Mouse (Mus musculus) CD8-positive naive resting alpha-beta T cell, adult 2 months (primary cell): ENCODE measurements around the gene Ccdc191.

Source experiments
- DNase-seq, 2 experiments: peaks; one replicate each; pipeline ENCODE4 v3.0.0; 2022; ENCODE audit warnings: low read depth in 2 of 2, low spot score in 2 of 2

The Ccdc191 gene

DNA sequence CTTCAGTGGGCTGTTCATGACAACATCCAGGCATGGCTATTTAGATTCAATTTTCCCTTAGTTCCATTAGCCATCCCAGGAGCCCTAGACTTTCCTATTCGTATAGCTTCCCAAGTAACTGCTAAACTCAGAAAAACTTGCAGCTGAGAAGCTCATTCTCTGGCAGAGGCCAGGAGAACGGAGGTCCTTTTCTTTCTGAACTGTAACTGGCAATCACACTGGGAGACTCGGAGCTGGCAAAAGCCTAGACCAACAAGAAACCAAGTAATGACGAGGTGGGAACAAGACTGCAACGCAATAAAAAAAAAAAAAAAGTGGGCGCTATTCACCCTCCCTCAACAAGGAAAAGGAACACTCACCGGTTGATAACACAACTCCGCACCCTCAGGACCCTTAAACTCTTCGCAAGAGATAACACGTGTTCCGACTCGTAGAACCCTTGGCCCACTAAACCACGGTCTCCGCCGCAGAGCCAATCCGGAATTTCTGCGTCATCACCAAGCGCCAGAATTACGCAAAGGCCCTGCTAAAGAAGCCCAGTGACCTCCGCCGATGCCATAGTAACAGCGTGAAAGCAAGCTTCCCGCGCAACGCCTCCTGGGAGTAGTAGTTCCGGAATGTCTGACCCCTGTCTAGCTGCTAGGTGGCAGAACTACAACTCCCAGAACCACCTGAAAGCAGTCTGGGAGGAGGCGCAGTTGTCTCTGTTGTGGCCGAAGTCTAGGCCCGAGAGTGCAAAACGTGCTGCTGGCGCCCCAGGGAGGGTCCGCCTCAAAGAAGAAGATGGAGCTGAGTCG lies at the start of gene Ccdc191:
TSS of gene Ccdc191 (plus strand) at position 593 of the 797 bp plus-strand sequence.
- peak; percentile 97 to 99 for DNase-seq

DNA sequence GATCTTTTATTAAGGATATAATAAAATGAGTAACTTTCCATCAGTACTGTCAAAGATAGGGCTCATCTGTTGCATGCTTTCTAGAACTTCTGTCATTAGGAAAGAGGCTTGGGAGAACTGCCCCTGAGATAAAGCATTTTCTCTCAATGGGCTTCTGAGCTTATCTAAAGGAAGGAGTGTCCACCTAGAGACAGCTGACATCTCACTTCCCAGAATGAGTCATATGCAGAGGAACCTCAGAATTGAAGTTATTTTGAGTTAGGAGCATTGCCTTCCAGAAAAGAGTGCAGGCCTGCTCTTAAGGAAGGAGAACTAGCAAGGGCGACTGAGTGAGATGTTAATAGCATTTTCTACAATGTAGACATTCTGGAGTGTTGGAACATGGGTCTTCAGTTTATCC lies 48.4 kb upstream of the Ccdc191 start:
- DNase-seq = no peak

DNA sequence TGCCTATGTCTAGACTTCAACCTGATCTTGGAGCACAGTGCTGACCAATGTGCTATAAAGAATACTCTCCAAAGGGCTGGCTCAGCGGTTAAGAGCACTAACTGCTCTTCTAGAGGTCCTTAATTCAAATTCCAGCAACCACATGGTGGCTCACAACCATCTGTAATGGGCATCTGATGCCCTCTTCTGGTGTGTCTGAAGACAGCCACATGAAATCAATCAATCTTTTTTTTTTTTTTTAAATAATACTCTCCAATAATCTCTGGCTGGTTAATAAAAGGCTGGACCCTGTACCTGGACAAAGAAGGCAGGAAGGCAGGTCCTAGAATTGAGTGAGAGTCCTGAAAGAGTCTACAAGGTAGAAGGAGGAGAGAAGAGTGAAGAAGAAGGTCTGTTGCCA lies 39.8 kb upstream of the Ccdc191 start:
- no peak for DNase-seq

DNA sequence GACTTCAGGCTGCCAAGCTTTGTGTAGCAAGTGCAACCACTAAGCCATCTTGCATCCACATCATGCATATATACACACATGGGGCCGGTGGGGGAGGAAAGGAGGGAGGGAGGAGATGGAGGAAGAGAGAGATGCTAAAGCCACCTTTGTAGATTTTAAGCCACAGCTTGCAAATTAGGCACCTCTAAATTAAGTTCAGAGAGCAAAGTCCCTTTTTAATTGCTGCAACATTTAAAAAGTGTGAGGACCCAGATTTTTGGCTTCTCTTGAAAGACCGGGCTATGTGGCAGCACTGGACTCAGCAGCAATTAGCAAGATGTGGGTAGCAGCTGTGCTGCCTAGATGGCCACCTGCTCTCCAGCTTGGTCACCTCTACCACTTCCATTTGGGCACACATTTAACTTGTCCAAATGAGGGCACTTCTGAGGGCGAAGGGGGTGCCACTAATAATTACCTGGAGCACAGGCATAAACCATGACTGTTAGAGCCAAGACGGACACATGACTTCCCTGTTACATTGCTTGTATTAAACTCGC lies 30.6 kb upstream of the Ccdc191 start:
- DNase-seq = no peak

DNA sequence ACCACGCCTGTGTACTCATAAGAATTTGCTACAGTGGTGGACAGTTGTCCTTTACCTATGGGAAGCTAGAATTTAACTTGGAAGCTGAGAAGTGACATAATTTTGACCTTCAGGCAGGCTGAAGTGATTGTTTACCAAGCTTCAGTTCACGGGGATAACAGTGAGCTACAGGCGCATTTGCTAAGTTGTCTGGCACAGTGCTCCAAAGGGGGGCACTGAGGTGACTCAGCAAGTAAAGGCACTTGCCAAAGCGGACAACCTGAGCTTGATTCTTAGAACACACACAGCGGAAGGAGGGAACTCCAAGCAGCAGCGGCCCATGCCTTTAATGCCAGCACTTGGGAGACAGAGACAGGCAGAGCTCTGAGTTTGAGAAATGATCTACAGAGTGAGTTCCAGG lies 29.0 kb upstream of the Ccdc191 start:
- no peak for DNase-seq

DNA sequence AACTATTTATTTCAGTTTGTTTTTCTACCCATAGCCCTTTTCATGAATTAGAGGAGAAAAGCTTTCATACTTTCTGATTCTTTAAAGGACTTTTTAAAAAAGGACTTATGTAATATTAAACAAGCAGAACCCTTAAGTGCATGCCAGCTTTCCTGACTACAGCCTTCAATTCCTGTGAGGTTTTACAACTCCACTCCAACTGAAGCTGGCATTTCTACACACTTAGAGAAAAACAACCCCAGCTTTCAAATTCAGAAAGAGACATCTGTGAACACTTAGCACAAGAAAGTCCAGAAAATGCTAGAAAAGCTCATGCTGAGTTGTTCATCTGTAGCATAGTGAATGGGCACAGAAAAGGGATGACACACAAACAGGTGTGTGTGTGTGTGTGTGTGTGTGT lies 19.8 kb upstream of the Ccdc191 start:
- DNase-seq = no peak

DNA sequence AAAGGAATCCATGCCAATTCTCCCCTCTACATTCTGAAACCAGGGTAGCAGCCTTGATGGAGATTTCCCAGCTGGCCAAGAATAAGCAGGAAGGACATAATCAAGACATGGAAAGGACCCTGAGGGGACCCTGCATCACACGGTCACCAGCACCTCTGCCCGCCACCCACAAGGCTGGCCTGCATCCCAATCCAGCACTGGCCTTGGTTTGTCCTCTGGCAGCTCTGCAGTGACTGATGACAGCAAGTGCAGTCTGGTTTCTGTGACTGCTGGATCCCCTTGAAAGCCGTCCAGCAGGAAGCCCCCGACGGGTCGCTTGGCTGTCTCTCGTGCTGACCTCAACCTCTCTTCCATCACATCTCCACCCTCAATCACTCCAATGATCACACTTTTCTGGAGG lies 18.2 kb upstream of the Ccdc191 start:
- no peak for DNase-seq

DNA sequence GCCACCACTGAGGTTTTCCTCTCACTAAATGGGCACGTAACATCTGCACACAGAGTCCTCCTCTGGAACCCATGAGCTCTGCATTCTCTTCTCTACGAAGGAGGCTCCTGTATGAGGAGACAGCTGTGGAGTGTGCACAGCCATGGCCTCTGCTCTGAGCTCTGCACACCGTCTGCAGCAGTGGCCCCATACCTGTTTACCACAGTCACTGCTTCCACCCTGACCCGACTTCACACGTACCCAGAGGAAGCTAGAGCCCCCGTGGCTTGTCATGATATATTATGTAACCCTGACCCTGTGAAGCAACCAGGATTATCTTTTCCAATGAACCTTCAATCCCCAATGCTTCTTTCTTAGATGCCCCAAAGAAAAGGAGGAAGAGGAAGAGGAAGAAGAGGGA lies 9.8 kb upstream of the Ccdc191 start:
- no peak for DNase-seq

DNA sequence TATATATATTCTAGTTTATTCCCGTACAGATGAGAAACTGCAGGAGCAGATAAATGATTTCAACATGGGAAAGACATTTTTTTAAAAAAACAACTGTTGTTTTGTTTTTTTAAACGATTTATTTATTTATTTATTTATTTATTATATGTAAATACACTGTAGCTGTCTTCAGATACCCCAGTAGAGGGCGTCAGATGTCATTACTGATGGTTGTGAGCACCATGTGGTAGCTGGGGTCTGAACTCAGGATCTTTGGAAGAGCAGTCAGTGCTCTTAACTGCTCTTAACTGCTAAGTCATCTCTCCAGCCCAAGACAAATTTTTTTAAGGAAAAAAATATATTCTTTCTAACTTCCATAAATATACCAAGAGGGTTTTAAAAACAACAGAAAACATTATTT lies 8.0 kb upstream of the Ccdc191 start:
- no peak for DNase-seq

DNA sequence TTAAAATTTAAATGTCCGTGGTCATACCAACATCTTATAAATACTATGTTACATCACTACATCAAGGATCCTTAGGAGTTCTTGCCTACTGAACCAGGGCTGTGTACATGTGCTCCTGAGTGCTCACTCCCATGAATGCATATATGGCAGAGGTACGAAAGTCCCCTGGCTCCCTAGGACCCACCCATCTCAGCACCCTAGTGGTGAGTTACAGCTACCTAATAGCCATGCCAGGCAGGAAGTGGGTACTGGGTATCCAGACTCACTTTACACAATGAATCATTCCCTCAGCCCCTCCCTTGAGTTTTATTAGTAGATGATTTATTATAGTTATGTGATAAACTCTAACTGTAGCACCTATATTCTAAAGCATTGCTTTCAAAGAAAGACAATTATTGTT lies 7.3 kb upstream of the Ccdc191 start:
- DNase-seq = no peak

DNA sequence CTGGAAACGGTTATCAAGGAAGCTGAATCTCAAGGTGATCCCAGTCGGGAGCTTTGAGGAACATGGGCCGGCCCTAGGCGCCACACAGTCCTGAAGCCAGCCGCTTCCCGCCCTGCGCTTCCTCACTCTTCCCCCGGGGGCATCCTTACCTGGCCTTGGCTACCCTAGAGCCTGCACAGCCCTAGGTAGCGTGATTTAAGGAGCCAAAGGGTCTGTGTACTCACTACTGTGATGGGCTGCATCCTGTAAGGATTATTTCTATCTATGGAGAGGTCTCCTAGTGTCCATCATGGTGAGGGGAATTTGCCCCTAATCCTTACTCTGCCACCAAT lies 371 bp downstream of the Ccdc191 start:
- DNase-seq = no peak

DNA sequence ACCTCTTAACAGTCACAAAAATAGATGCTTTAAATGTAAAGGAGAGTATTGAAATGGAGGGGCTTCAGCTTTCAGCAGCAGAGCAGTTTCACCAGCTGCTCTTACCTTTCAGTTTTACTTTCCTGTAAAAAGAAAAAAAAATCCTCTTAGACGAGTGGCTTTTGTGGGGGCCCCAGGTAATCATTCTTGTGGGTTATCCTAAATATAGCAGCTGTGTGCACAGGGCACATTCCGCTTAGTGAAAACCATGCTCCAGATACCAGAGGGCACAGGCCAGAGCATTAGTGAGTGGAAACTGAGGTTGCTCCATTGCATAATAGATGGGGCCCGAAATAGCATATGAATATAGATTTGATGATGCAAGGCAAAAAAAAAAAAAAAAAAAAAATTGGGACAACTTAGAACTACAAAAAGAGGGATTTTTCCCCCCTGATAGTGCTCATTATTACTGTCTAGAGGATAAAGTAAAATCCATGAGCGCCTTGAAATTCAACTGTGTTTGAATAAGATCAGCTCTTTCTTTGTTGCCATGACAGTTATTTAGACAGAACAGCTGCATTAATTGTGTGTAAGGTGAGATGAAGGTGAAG lies 1.2 kb downstream of the Ccdc191 start:
- DNase-seq = no peak

DNA sequence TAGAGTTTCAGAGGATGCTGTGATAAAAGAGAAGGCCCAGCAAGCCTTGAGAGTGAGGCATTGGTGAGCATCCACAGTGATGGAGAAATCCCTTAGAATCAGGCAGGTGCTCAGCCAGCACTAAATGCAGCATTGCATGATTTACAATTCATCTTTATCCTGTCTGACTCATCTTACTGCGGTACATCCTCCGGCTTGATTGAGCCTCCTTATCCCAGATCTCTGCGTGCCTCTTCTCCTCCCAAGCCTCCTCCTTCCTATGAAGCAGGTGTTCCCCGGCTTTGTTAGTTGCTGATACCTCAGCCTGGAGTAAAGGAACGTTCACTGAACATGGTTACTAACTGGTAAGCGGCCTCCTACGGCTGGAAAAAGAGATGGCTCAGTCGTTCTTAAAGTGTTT lies 4.9 kb downstream of the Ccdc191 start:
- no peak for DNase-seq

DNA sequence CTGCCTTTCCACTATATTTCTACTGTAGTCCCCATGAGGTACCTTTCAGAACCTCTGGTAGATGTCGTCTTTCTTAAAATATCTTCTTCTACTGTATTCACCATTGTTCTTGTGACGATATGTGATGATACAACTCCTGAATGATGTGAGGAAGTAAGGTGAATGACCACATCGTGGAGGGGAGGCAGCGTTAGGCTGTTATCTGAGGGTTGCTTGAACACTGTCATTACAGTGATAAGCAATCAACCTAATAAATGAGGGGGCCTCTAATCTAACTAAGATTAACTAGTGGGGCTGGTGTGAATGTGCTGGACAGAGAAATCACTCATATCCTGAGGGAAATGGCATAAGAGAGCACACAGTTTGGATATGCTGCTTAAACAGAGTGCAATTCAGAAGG lies 10.5 kb downstream of the Ccdc191 start:
- no peak for DNase-seq

DNA sequence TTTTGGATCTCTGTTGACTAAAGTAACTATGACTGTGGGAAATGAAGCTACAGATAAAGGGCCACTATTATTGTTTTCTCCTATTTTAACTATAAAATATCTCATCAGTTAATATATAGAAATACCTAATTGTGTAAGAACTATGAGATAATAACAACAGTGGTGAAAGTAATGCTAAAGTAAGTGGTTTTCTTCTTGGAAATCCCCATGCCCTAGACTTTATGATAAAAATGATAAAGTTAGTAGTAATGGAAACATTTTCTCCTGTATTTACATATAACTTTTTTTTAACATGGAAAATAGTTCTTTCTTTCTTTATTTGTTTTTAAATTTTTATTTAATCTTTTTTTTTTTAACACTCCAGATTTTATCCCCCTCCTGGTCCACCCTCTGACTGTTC lies 11.0 kb downstream of the Ccdc191 start:
- DNase-seq = no peak

DNA sequence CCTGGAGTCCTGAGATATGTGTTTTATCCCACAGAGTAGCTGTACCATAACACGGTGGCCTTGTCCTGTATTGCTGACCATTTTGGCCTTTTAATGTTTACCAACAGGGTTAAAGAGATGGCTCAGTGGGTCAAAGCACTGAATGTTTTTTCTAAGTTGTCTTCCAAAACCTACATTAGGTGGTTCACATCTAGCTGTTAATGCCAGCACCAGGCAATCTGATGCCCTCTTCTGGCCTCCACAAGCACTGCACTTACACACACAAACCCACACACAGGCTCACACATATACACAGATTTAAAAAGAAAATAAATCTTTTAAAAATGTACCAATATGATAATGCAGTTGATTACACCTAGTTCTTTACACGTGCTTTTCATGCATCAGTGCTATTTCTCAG lies 19.3 kb downstream of the Ccdc191 start:
- no peak for DNase-seq

DNA sequence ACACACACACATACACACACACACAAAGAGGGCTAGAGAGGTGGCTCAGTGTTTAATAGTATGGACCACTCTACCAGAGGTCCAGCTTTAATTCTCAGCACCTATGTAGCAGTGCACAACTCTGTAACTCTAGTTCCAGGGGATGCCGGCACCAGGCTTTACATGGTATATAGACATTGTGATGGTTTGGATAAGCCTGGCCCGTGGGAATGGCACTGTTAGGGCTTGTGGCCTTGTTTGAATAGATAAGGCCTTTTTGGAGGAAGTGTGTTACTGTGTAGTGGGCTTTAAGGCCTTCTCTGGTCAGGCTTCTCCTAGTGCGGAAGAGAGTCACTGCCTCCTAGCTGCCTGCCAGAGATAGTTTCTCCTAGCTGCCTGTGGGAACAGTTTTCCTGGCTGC lies 29.3 kb downstream of the Ccdc191 start:
- DNase-seq = no peak

DNA sequence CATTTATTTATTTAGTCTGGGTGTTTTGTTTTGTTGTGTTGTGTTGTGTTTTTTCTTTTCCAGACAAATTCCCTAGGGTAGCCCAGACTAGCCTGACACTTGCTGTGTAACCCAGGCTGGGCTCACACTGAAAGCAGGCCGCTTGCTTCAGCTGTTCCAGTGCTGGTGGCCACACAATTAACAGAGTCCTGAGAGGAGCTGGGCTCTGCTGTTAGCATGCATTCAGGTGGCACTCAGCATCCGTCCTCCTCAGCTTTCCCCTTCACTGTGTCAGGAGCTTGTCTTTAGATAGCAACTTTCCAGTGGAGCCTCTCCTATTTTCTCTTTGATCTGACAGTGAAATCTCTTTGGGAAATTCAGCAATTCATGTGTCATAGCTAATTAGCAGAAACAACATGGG lies 32.4 kb downstream of the Ccdc191 start:
- DNase-seq = no peak

DNA sequence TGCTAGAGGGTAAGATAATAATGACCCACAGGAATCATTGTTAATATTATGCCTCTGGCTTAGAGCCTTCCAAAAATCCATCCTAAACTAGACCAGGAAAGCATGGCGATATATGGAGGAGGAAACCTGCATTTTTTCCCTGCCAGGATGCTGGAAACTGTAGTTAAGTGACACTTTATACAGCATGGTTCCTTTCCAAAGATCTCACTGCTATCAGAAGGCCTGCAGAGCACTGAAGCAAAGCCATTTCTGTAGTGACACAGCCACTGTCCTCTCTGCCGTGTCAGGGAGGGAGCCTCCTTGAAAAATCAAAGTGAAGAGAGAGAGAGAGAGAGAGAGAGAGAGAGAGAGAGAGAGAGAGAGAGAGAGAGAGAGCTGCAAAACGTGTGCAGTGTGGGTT lies 33.0 kb downstream of the Ccdc191 start:
- DNase-seq = no peak

DNA sequence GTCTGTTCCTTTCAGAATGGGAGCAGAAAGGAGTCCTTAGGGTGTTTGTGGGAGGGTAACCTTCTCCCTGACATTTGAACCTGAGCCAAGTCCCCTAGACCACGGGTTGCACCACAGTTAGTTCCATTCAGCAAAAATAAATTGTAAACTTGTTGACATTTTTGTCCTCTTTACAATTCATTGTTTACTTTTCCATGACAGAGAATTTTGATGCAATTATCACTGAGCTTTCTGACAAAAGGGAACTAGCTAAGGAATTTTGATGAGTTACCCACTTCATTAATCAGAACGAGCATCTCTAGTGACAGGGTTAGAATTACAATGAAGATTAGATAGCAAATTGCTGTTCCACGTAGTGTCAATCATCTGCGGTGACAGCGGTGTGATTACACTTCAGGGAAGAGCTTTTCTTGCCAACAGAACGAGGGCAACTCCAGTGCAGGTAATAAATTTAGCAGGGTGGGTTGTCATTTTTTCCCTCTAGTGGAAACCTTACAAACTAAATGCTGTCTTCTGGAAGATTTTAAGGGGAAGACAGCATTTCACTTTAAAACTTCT lies 35.5 kb downstream of the Ccdc191 start:
- DNase-seq = no peak

DNA sequence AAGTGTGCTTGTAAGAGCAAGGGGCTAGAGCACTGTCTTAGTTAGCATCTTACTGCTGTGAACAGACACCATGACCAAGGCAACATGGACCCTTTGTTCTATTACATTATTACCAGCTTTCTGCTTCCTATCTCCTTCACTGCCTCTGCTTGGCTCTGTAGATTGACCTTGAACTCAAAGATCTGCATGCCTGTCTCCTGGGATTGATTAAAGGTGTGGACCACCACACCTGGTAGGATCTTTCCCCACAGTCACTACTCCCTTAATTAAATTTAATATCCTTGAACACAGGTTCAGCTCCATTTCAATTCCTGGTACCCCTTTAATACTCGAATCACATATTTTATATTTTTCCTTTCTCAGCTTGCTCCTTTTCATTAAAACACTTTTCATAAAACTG lies 36.2 kb downstream of the Ccdc191 start:
- DNase-seq = no peak

DNA sequence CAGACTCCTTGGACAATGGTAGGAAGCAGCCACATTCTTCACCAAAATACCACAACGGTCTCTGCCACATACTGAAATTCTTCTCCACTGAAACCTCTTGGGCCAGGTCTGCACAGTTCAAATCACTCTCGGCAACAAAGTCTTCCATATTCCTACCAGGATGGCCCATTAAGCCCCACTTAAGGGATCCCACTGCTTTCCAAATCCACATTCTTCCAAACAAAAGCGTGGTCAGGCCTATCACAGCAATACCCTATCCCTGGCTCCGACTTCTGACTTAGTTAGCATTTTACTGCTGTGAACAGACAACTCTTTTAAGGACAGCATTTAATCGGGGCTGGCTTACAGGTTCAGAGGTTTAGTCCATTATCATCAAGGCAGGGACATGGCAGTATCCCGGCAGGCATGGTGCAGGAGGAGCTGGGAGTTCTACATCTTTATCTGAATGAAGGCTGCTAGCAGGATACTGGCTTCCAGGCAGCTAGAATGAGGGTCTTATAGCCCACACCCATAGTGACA lies 36.8 kb downstream of the Ccdc191 start, which contains the start of gene Qtrt2:
TSS of gene Qtrt2 (minus strand) at position 469 of the 519 bp plus-strand sequence.
- no peak for DNase-seq
